Mouse (Mus musculus): ENCODE measurements around the gene Nrros. TPM values are rescaled to one million over a fixed set of nuclear protein-coding genes. Genes with fewer than 3 reads are reported as not detected.
A peak's percentile ranks its signal among the peaks of the same experiment; 100 is the strongest.

The Nrros gene
- total RNA-seq (2021) = 1 to 10 TPM; 7.5 to 9.2 TPM

DNA sequence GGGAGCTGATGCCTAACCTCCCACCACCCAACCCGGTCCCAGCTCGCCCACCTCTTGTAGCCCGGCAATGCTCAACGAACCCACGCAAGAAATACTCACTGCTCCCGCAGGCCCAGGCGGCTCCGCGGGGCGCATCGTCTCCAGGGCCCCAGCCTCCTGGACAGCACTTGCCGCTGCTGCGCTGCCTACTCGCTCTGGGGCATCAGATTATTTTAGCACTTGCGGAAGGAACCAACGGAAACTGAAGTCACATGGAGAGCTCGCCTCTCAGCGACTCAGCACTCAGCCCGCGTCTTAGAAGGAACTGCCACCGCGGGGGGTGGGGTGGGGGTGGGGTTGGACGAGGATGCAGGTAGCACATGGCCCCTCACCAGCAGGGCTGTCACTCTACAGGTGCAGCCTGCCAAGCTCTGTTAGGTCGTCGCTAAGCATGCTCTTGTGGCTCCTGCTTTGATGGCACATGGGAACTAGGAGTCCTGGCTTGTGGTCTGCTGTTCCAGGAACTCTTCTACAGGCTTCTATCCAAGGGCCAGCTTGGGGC, at the start of gene Nrros:
Nrros (minus strand) TSS at position 314 of the 541 bp plus-strand sequence.
- DNase-seq (ENCODE audit: low spot score in 2 of 2) = peak; percentile 64 to 66
- intact Hi-C loops (cut with DNase I) = loop anchor here (5.0 kb wide), 1 partner anchor 82 kb away; the partner anchor contains the start of genes Fbxo45 and Wdr53

DNA sequence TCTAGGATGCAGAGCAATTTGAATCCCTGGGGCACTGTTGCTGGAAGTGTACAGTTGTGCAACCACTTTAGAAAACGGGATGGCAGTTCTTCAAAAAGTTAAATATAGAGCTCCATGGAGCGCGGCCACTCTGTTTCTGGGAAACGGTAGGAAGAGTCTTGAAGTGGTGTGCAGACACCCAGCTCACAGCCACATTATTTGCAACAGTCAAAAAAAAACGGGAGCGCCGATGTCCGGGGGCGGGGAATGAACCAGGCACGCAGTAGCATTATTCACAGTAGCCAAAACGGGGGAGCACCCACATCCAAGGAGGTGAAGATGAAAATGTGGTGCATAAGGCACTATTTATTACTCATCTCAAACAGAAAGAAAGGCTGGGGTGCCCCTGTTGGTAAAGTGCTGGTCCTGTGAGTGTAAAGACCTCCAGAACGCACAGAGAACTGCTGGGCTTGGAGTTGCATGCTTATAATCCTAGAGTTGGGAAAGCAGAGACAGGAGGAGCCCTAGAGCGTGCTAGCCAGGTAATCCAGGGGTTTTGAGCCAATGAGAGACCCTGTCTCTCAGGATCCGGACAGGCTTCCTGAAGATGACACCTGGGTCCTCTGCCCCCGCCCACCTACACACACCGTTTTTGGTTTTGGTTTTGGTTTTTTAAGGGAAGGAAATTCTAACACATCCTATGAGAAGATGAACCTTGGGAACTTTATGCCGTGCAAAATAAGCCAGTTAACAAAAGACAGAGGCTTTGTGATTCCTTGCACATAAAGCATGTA, 49.6 kb upstream of the Nrros start:
- DNase-seq (ENCODE audit: low spot score in 2 of 2) = peak; percentile 53

DNA sequence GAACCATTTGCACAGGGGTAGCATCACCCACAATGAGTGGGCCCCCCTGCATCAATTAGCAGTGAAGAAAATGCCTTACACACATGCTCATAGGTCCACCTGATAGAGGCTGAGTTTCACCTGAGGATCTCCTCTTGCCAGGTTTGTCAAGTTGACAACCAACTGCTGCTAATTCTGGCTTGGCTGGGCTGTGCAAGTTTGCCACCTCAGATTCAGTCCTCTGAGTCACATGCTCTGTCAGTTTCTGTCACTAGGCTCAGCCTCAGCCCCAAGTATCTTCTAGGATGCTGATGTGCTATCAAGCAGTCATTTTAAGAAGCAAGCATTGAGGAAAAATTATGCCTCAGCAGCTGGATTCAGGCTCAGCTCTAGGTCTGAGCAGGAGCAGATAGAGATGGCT, 48.8 kb upstream of the Nrros start:
- no peak for DNase-seq (ENCODE audit: low spot score in 2 of 2)
- intact Hi-C loops (cut with DNase I) = loop anchor here (10.0 kb wide), 1 partner anchor 99 kb away; no protein-coding TSS in a partner anchor

More for the DNA sequence above, 49.6 kb upstream of the Nrros start:
- intact Hi-C loops (cut with DNase I) = loop anchor here (10.0 kb wide), 1 partner anchor 100 kb away; no protein-coding TSS in a partner anchor

DNA sequence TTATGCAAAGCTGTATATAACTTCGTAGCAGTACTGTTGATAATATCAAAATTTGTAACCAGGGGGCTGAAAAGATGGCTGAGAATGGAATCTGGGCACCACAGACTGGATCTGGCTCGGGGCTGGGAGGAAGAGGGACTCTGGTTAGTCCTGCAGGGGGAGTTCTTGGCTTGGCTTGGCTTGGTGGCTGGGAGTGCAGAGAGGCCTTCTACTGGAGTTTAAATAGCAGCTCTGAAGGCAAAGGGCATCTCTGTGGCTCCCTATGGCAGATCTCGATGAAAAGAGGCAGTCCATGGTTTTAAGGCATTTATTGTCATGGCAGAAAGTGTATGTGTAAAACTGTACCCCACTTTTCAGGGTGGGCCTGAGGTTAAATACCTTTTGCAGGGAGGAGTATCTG, 39.5 kb upstream of the Nrros start:
- DNase-seq (ENCODE audit: low spot score in 2 of 2) = no peak
- intact Hi-C loops (cut with DNase I) = no loop called here

DNA sequence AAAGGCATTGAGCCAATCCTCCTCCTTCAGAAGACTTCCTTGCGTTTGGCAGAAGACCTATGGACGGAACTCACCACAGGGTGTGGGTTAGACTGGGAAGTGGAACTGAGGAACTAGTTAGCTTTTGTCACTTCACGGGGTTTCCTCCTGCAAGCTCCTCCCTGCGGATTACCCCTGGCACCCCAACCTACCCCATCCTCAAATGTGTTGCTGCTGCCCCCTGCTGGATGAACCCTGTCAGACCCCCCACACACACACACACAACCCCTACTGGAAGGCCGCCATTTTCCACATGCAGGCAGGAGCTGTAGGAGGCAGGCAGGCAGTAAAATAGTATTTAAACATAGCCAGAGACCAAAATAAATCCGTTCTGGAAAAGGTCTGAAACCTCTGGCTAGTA, 37.3 kb upstream of the Nrros start:
- peak; percentile 22 to 29 for DNase-seq (ENCODE audit: low spot score in 2 of 2)
- intact Hi-C loops (cut with DNase I) = no loop called here

DNA sequence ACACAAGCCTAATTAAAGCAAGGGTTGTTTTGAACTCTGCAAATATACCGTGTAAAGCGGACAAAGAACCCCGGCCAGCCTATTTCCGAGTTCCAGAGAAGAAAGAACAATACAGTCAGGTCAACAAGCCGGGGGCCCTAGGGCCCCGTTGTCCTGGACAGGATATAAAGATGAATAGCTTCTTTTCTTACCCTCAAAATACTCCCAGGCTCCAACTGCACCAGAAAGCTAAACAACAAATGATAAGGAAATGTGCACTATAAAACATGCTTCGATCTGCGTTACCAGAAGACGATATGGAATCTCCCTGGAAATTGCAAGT, 35.6 kb upstream of the Nrros start:
- intact Hi-C loops (cut with DNase I) = no loop called here
- DNase-seq (ENCODE audit: low spot score in 2 of 2) = no peak

DNA sequence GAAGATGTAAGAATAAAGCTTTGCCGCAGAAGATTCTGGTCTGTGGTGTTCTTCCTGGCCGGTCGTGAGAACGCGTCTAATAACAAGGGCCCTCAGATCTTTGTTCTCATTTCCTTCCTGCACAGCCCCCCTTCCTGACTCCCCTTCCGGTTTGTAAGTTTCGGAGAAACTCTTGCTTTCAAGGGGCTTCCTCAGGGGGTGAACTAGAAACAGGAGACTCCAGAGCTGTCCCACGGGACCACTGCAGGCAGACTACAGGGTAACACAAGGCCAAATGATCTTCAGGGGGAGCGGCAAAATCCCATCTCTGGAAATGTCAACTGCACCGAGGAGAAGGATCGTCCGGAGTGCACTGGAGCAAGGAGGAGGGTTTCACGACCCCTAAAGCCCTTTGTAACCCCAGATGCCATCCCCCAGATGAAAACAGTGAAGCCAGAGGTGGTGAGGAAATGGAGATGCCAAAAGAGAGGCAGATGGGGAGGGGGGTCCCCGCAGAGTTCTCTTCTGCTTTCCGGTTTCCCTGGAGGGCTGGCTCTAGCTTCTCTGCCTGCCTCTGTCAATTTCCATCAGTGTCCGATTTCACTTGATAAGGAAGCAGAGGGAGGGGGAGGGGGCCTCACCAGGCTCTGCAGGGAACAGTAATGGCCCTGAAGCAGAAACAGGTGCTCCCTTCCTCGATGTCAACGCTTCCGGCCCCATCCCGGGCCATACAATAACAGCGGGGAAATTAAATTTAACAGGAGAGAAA, 35.0 kb upstream of the Nrros start:
- intact Hi-C loops (cut with DNase I) = no loop called here
- no peak for DNase-seq (ENCODE audit: low spot score in 2 of 2)

DNA sequence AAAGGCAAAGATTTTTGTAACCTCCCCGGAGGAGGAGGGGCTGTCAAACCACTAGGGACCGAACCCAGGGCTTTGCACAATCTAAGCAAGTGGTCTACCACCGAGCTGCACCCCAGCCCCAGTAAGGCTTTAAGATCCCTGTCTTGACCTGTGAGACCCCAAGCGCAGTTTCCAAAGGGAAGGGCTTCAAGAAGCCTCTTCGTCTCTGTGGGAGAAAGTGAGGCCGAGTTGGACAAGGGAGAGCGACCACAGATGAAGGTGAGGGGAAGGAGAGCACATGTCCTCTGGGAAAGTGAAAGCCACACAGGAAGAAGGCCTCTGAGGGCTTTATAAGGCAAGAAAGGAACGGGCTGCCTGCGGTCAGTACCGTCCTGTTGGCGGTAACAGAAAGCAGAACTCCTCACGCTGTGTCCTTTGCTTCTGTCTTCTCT, 24.6 kb upstream of the Nrros start:
- no peak for DNase-seq (ENCODE audit: low spot score in 2 of 2)
- intact Hi-C loops (cut with DNase I) = no loop called here

DNA sequence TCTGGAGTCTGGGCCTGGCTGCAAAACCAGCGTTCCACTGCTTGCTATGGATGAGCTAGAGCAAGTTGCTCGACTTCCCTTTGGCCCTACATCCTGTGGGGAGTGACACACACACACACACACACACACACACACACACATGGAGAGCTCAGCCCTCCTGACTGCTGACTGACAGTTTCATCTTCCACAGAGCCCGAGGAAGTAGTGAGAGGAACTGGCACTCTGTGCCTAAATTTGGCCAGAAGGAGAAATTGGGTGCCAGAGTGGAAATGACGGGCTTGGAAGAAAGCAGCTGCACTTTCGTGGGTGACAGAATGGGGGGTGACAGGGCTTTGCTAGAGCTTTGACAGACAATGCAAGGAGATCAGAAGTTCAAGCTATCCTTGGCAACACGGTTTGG, 23.7 kb upstream of the Nrros start:
- intact Hi-C loops (cut with DNase I) = no loop called here
- peak in 1 of 2 experiments; percentile 15 for DNase-seq (ENCODE audit: low spot score in 2 of 2)

DNA sequence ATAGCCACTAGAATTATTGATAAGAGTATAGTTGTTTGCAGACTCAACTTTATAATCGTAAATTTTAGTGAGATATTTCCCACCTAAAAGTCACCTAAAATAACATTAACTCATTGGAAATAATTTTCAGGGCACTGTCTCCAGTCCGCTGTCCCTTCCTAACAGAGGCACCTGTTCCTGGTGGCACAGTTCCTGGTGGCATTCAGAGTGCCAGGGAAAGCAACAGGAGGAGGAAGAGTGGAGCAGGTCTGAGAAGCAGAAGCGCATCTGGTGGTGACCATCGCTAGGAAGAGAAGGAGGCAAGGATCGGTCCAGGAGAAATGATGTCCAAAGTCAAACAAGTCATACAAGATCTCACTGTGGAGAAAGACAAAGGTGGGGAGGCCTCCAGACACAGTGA, 20.7 kb upstream of the Nrros start:
- intact Hi-C loops (cut with DNase I) = no loop called here
- no peak for DNase-seq (ENCODE audit: low spot score in 2 of 2)

DNA sequence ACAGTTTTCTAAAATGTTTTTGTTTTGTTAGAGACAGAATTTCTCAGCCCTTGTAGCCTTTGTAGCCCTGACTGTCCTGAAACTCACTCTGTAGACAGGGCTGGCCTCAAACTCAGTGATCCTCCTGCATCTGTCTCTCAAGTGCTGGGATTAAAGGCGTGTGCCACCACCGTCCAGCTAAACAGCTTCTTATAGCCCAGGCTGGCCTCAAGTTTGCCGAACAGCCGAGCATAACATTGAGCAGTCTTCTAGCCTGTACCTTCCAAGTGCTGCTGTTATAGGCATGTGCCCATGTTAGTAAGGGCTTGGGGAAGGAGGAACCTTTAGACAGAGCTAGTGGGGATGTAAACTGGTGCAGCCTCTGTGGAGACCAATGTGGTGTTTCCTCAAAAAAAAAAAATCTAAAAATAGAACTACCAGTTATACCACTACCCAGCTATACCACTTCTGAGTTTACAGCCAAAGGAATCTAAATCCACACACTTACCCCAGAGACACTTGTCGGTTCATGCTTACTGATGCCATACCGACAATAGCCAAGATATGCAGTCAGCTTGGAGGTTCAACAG, 14.0 kb upstream of the Nrros start, which contains the start of gene Bex6:
Bex6 (plus strand) TSS at position 491 of the 569 bp plus-strand sequence.
- intact Hi-C loops (cut with DNase I) = no loop called here
- no peak for DNase-seq (ENCODE audit: low spot score in 2 of 2)

DNA sequence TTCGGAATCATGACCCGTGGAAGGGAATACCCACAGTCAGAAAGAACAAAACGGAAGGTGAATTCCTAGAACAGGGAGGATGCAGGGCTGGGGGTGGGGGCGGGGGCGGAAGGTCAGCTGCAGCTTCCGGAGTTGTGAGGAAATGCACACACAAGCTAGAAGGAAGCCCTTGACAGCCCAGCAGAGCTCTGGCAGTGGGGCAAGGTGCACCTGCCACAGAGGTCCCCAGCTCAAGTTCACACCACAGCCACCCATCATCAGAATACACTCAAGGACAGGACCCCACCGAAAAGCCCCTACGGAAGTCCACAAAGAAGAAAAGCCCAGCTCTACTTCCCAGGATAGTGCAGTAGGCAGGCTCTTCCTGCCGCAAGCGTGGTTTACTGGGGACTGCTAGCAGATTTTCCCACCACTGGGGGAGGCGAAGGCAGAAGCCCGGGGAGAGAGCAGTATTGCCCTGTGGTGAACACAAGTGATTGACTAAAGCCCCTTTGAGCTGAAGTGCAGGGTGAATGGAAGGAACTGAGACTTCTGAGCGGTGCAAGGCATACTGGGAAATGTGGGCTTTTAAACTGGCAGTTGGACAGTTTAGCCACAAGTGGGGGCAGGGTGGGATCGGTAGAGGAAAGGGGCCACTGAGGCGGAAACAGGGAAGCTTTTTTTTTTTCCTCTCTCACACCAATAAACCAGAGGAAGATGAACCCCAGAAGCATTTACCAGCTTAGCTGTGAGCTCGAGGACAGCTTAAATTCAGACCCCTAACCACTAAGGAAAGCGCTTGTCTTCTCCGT, 11.7 kb upstream of the Nrros start:
- intact Hi-C loops (cut with DNase I) = no loop called here
- no peak for DNase-seq (ENCODE audit: low spot score in 2 of 2)

DNA sequence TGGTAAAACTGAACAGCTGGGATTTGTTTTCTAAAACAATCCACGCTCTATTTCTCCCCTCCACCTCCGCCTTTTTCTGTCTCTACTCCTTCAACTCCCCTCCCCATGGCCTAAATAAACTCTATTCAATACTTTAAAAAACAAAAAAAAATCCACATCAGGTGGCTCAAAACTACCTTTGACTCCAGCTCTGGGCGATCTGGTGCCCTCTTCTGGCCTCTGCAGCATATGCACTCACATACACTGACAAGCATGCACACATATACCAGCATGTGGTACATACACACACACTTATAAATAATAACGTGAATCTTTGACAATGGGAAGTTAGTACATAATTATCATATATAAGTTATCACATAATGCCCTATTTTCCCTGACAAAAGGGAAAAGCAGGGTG, 9.6 kb upstream of the Nrros start:
- intact Hi-C loops (cut with DNase I) = no loop called here
- no peak for DNase-seq (ENCODE audit: low spot score in 2 of 2)

DNA sequence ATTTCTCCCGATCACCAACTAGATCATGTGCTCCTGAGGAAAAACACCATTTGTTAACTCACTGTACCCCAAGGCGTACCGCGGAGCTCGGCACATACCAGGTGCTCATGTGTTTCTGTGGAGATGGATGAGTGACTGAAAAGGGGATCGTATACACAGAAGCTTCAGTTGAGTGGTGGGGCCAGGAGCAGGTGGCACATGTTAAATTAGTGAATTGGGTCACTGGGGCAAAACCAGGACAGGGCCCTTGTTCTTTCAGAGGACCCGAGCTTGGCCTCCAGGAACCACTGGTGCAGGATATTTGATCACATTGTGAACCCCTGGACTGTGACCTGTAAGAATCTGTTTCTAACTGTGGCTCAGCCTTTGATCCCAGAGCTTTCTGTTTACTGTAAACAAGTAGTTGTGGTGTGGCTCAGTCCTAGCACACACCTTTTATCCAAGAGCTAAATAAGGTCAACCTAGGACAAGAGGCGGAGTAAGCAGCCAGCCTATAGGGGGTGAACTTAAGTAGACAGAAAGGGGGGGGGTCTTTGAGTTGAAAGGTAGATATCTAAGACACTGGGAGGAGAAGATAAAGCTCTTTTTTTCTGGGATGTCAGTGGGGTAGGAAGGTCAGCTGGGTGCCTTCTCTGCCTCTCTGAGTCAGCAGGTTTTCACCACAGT, 9.1 kb upstream of the Nrros start:
- intact Hi-C loops (cut with DNase I) = no loop called here
- DNase-seq (ENCODE audit: low spot score in 2 of 2) = no peak

DNA sequence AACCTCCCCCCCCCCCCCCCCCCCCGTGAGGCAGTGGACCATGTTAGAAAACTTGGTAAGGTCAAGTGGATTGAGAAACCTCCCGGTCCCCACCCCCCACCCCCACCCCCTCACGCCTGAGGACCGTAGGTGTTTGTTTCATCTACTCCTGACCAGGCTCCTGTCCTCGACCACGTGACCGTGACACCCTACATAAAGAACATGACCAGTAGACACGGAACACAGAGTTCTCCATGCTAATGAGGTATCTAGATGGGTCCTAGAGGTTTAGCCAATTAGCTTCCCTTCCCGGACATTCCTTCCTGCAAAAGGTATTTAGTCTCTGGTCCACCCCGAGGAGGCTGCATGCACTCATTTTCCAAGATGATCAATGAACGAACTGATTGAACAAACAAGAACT, 8.0 kb upstream of the Nrros start:
- no peak for DNase-seq (ENCODE audit: low spot score in 2 of 2)
- intact Hi-C loops (cut with DNase I) = no loop called here

DNA sequence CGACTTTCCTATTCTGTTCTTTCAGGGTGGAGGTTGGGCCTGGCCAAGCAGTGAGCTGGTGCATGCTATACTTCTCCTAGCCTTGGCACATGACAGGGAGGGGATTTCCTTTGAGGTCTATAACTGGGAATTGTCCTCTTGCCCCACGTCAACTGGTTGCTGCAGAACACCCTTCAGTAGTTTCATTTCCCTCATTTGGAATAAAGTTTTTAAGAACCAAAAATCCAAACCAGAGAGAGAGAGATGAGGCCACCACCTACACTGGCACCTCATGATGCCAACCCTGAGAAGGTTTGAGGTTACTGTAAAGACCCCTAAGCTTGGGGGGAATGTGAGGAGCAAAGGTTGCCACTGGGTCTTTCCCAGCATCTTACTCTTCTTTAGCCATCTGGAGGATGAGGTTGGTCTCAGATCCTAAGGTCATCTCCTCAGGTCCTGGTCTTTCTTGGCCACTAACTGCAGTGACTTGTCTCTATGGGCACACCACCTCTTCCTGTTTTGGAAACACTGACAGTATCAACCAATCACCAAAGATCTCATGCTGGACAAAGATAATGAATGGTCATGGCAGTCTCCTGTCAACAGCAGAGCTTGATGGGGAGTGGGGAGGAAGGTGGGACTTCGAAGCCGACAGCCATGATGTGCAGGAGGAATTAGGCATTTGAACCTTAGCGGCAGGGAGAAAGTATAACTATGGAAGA, 5.8 kb upstream of the Nrros start:
- no peak for DNase-seq (ENCODE audit: low spot score in 2 of 2)
- intact Hi-C loops (cut with DNase I) = no loop called here

DNA sequence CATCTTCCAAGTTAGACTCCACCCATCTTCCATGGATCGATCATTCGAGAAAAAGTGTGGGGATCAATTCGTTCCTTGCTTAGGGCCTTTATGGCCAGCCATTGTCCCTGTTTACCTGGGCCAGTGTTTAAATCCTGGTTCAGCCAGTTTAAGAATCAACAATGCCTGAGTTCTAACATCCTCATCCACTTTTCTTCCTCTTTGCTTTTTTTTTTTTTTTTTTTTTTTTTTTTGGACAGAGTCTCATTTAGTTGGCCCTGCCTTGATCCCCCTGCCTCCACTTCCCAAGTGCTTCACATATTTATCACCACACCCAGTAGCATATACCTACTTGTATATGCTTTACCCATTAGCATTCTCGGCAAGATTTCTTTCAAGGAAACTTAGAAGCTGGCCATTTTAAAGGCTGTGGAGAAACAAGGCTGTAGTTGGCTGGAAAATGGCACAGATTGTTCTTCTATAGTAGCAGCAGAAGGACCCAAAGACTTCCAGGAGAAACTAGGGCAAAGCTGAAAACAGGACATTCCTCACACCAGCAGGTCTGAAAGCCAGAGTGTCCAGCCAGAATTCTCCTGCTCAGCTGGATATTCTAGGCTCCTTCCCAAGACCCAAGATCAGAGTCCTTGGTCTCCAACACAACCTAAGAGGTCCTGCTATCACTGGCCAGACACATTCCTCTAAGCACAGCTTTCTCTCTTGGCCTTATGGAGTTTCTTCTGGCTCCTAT, 2.6 kb upstream of the Nrros start:
- DNase-seq (ENCODE audit: low spot score in 2 of 2) = no peak
- intact Hi-C loops (cut with DNase I) = loop anchor here (5.0 kb wide), 1 partner anchor 79 kb away; the partner anchor contains the start of genes Fbxo45 and Wdr53
